Mouse (Mus musculus): Measurements from ENCODE around the gene Cmtm7.
A peak's percentile ranks its signal among the peaks of the same experiment; 100 is the strongest.
"Not testable (repeated sequence)": the region's sequence is repeated elsewhere in the genome, so short reads cannot be mapped to it uniquely, and the experiment has no call there.

Gene Cmtm7

DNA sequence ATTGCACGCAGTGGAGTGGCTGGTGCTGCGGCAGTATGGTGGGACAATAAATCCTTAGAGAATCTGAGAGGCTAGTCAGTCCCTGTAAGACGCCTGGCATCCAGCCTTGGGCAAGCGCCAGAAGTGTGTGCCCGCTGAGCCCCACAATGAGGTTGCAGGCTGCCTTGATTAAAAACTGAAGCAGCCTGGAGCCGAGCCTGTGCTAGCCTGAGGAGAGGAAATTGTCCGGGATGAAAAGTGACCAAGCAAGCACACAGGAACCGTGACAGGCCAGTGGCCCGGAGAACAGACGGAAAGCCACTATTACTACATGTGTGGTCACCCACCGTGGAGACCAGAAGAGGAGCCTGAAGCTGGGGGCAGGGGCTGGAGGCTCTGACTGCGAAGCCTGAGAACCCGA is 14.6 kb downstream of the Cmtm7 start:
- DNase-seq (ENCODE audit: low spot score in 2 of 2): peak in 1 of 2 experiments; percentile 26

DNA sequence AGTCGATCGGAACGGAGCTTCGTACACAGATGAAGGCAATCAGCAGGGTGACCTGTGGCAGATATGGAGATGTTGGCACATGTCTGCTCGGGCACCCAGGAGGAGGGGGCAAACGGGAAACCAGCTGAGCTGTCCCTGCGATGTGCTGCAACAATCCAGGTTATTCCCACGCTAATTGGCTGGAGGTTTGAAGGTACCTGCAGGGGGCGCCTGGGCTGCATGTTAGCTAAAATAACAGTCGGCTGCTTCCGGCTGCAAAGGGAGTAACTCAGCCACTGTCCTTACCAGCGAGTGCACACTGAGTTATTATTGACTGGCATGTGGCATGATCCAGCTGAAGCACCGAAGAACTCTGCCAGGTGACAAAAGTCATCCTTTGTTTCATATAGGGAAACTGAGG is 18.3 kb downstream of the Cmtm7 start:
- DNase-seq (ENCODE audit: low spot score in 2 of 2): no peak

DNA sequence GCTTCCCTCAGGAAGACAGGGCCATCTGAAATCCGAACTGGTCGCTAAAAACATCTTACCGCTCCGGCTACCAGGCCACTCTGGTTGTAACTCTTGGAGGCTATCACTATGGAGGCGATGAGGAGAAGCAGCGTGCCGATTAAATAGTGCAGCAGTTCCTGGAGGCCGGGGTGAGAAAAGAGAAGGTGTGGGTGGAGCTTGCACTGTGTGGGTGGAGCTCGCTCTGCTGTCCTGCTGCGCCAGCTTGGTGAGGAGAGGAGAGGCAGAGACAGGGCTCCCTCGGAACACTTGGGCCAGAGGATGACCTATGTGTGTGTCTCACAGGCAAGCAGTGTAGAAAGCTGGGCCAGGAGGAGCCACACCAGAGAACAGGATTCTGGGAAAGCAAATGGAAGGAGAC is 19.8 kb downstream of the Cmtm7 start:
- DNase-seq (ENCODE audit: low spot score in 2 of 2): no peak

DNA sequence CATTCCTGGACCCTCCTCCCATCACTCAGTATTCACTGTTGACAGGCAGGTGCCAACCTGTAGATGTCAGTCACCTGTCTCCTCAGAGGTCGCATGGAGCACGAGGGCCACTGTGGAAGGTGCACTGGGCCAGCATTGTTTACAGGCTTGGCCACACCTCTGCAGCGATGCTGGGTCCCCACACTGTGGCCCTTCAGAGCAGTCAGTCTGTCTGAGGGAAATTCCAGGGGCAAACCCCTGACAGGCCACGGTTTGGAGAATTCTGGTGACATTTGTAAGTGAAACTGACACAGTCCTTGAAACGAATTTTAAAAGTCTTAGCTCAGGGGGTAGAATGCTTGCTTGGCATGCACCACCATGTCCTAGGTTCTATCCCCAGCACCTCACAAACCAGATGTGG is 21.3 kb downstream of the Cmtm7 start:
- DNase-seq (ENCODE audit: low spot score in 2 of 2): no peak

DNA sequence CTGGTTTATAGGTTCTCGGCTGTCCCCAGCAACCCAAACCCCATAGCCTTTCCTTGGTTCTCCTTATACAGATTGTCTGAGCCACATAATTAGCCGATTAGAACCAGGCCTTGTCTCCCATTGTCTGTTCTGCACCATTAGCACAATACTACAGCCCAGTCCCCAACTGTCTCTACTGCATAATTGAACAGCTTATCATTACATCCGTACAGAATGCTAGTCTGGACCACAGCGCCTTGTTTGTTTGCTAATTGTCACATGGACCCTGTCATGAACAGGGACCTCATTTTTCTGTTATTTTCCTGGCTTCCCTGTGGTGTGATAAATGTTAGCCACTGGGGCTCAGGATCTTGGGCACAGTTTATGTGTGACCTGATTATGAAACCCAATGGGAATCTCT is 21.8 kb downstream of the Cmtm7 start:
- DNase-seq (ENCODE audit: low spot score in 2 of 2): no peak

DNA sequence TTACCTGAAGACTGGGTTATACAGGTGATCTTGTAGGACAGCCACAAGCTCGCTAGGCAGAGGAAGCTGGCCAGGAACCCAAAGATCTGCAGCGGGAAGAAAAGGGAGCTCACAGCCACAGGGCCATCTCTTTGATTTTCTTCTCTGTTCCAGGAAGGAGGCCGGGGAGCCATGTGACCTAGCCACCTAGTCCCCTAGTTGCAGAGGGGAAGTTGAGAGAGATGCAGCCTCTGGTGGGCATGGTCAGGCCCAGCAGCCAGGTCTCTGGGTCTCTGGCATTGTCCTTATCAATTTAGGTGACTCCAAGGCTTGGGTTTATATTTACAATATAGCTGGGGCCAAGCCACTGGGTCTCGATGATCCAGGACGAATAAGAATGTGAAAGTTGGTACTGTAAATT is 22.9 kb downstream of the Cmtm7 start:
- no peak for DNase-seq (ENCODE audit: low spot score in 2 of 2)

DNA sequence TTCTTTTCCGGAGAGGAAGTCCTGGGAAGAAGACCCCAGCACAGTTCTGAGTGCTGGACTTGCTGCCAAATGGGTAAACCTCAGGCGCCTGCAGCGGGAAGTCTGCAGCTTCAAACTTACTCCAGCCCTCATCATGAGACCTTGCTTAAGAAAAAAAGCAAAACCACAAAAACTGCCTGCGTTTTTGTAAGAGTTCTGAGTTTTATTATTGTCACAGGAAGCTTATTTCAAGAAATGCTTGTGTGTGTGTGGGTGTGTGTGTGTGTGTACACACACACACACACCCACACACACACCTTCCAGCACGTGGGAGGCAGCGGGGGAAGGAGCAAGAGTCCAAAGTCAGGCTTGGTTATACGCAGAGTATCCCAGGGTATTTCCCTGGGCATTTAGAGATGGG is 23.4 kb downstream of the Cmtm7 start:
- DNase-seq (ENCODE audit: low spot score in 2 of 2): no peak

DNA sequence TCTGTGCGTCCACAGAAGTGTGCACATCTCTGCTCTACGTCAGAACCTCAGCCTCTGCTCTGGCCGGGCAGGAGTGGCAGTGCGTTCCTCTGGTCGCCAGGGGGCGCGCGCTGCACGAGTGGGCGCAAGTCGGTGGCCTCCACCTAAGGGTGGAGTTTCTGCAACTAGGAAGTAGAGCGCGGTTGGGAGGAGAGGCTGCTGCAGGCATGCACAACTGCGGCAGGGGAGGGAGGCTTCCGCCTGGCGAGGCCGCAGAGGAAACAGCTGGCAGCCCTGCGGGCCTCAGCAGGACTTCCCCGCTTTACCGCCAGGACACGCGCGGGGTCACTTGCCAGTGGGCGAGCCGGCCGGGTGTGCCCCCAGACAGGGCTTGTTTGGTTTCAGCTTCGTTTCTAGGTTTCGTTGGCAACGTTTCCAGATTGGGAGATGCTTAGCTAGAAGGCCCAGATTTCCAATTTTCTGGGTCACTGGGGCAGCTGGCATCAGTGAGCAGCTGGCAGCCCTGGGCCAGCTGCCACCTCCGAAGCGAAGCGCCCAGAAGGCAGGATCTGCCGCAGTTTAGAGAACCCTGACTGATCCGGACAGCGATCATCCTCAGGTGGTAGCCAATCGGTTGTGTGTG is 28.7 kb downstream of the Cmtm7 start:
- peak; percentile 90 to 91 for DNase-seq (ENCODE audit: low spot score in 2 of 2)

DNA sequence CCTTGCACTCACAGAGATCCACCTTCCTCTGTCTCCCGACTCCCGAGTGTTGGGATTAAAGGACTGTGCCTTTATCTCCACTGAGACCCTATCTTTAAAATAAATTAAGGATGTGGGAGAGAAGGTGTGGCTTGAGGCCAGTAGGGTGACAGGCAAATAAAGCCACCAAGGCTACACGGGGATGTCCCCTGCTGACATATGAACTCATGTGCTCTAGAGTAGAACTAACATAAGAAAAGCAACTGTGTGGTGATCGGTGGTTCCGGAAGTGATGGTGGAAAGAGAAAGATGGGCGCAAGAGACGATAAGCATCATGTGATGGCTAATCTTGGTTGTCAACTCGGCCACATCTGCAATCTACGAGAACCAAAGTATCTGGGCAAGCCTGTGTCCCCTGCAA is 29.3 kb downstream of the Cmtm7 start:
- no peak for DNase-seq (ENCODE audit: low spot score in 2 of 2)

DNA sequence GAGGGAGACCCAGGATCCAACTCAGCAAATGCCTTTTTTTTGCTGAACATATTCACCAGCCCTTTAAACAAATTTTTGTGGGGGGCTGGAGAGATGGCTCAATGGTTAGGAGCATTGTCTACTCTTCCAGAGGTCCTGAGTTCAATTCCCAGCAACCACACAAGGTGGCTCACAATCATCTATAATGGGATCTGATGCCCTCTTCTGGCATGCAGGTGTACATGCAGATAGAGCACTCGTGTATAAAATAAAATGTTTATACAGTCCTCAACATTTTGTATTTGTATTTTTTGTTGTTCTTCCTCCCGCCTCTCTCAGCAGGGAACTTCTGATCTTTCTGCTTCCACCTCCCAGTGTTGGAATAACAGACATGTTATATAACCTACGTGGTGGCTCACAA is 30.1 kb downstream of the Cmtm7 start:
- no peak for DNase-seq (ENCODE audit: low spot score in 2 of 2)

DNA sequence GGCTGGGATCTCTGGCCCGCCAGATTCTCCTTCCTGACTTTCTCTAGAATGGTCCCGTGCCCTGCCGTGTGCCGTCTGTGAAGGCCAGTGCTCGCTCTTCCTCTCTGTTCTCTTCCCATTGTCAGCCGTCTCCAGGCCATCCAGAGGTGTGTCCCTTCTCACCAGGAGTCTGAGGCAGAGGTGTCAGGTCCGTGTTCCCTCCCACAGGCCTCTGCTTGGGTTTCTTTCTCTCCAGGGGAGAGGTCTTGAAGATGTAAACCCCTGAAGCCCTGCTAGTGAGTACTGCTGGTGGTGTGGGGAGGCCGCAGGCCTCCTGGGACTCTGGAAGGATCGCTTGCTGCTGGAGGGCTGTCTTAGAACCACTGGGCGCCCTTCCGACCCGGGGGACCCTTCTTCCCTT is 34.2 kb downstream of the Cmtm7 start:
- DNase-seq (ENCODE audit: low spot score in 2 of 2): no peak

DNA sequence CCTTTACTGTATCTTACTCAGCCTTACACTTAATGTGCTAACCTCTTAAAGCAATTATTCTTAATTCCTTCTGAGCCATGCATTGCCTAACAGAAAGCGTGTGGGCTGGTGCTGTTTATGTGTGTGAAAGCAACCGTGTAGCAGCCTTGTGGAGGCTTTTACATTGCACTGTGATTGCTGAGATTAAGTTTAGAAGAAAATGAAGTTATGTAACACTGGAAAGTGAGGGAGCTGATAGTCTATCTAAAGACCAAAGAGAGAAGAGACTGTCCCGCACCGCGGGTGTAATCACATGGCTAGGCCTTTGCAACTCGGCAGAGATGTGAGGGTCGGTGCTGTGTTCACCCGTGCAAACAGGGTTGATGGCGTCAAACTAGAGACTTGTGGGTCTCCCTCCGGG is 34.6 kb downstream of the Cmtm7 start:
- DNase-seq (ENCODE audit: low spot score in 2 of 2): no peak

DNA sequence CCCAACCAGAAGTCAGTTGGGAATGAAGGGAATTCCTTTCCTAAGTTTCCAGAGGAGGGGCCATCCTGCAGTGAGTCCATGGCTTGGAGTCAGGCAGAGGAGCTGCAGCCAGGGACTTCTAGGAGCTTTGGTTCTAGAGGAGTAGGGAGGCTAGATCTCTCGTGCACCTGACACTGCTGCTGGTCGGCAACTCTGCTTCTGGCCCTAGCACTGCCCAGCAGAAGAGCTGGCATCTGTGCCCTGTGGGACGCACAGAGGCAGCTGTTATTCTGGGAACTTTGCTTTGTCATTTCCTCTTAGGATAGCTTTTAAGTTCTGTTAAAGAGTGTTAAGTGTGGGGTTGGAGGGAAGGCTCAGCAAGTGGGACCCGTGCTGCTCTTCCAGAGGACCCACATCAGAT is 36.0 kb downstream of the Cmtm7 start:
- no peak for DNase-seq (ENCODE audit: low spot score in 2 of 2)

DNA sequence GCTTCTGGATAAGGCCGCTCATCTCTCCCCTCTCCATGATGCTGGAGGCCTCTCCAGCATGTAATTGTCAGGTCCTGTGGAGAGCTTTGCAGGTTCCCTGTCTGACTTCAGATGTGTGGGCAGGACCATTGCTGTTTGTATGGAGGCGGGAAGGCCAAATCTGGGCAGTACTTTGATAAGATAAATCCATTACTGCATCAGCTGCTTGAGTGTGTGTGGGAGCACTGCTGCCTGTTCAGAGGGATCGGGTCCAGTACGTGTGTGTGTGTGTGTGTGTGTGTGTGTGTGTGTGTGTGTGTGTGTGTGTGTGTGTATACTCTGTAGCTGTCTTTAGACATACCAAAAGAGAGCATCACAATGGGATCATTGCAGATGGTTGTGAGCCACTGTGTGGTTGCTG is 36.5 kb downstream of the Cmtm7 start:
- DNase-seq (ENCODE audit: low spot score in 2 of 2): no peak

DNA sequence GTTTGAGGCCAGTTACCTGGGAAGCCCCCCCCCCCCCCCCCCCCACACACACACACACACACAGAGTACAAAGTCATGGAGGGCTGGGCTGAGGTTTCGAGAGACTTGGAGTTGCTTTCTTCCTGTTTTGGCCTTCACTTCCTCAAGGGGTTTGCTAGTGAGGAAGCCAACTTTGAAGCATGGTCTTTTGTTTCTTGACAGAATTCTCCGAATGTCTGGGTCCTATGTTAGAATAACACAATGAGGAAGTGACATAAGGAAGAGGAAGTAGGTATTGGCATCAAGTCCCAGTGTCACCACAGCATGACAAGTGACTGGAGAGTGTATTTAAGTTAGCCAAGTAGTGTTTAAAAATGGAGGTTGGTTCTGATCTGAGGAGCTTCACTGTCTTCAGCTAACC is 38.9 kb downstream of the Cmtm7 start:
- DNase-seq (ENCODE audit: low spot score in 2 of 2): no peak

DNA sequence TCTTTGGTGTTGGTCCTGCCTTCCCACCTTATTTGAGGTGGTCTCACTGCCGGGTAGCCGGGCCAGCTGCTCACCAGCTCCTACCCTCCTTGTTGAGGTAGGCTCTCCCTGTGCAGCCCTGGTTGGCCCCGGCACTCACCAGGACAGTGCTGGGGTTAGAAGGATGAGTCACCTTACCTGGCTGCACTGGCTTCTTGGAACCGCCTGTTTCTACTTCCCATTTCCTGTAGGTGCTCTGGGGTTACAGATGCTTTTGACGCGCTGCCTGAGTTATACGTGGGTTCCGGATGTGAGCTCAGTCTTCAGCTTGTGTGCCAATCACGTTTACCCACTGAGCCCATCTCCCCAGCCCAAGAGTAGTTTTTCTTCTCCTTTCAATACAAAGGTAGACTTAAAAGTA is 41.3 kb downstream of the Cmtm7 start:
- no peak for DNase-seq (ENCODE audit: low spot score in 2 of 2)

DNA sequence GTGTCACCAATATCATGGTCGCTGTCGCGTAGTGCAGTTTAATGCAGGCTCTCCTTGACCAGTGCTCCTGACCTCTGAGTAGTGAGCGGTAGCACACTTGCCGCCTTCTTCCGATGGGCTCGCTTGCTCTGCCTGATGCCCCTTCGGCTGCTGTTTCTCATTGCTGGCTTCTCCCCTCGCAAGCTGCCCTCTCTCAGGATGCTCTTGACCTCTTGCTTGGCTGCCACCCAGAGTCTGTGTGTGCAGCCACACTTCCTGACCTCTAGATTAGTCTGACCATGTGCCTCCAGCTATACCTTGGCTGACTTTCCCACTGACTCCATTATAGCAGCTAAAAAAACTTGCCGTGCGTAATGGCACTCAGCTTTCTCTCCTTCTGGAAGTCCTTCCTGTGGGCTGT is 45.2 kb downstream of the Cmtm7 start:
- DNase-seq (ENCODE audit: low spot score in 2 of 2): no peak

DNA sequence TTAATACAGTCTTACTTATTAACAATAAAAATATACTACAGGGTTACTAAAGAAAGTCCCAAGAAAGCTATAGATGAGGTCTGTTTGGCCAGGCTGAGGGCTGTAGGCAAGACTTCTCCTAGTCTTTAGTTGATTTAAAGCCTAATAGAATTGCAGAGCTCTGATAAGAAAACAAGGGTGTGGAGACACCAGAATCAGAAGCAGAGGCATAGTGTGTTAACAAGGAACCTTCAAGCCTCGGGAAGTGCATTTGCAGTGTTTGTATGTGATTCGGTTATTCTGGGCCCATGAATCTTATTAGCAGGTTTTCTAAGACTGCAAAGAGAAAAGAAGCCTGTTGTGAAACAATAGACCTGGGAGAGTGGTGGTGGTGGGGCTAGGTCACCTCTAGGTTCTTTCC is 48.4 kb downstream of the Cmtm7 start:
- no peak for DNase-seq (ENCODE audit: low spot score in 2 of 2)

DNA sequence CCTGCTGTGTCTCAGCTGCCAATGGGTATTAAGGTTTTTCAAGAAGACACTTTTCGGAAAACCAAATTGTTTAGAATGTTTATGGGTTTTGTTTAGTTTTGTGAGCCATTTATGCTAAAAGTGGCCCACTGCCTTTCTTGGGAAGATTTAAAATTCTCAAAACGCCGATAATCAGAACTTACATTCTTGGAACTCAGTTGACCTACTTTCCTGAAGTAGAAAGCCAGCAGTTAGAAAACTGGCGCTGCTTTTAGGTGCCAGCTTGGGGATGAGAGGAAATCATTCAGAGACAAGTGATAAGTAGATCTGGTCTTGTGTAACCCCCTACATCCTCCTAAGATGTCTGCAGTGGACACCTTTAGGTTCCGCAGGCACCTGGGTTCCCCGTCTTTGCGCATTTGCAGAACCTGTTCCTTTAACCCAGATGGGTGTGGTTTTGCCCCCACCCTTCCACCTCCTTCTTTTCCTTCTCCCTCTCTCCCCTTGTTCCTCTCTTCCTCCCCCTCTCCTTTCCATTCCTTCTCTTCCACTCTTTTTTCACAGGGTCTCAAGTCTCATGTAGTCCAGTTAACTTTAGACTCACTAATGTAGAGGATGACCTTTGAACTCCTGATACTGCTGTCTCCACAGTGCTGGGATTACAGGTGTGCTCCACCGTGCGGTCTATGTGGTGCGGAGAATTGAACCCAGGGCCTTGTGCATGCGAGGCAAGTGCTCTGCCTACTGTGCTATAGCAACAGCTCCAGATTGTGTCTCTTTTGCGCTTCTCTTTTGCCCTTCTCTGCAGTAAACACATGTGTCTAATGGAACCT is 49.6 kb downstream of the Cmtm7 start:
- no peak for DNase-seq (ENCODE audit: low spot score in 2 of 2)

DNA sequence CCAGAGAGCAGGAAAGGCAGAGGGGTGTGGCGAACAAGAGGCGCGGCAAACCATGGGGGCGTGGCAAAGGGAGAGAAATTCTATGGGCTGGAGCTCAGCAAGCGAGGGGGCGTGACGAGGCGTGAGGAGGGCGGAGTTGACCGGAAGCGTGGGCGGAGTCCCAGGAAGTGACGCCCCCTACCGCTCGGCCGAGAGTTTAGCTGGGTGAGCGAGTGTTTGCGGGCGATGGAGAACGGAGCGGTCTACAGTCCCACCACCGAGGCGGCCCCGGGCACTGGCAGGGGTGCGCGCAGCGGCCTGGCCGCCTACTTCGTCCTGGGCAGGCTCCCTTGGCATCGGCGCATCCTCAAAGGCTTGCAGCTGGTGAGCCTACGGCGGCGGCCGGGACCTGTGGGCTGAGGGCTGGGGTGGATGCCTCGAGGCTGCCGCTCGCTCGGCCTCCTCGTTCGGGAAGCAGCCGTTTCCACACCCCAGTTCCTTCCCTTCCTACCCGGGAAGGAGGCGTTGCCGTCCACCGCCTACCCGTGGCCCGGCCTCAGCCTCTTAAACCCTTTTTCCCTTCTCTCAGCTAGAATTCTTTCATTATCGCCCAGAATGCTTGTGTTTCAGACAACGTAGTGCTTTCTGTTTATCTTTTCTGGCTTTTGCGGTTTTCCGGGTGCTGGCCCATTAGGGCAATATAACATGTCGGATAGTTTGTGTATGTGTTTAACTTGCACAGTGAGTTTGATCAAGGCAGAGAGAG is 50.5 kb downstream of the Cmtm7 start, which contains the start of gene Cmtm6:
Gene Cmtm6 (plus strand): TSS at position 106 of the 745 bp plus-strand sequence.
- peak; percentile 86 to 93 for DNase-seq (ENCODE audit: low spot score in 2 of 2)

DNA sequence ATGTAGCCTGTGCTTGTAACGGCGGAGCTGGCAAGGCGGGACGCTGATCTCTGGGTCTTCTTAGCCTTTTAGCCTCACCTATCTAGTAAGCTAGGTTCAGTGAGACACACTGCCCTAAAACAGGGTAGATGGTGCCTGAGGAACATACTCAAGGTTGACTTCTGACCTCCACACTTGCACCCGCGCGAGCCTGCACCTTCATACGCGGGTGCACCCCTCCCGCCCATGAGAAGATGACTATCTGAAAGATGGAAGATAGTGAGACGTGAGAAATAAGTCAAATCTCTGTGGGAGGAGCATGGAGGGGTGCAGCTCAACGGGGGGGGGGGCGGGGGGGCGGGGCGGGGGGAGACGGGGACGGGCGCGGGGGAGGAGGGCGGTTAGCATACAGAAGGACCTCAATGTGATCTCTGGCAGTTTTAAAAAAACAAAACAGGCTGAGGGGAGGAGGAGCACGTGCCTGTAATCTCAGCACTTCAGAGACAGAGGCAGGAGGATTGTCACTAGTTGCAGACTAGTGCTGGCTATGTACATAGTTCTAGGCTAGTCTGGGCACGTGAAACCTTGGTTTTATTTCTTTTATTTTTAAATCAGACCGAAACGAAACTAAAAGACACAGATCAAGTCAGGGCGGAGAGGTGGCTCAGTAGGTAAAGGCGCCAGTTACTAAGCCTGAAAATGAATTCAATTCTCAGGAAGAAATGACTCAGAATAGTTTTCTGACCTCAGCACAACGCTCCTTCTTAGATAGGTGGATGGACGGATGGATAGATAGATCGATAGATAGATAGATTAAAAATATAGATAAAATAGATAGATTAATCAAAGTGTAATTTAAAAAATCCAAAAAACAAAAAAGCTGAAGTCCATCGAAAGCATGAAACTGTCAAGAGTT is 51.5 kb downstream of the Cmtm7 start:
- DNase-seq (ENCODE audit: low spot score in 2 of 2): no peak

DNA sequence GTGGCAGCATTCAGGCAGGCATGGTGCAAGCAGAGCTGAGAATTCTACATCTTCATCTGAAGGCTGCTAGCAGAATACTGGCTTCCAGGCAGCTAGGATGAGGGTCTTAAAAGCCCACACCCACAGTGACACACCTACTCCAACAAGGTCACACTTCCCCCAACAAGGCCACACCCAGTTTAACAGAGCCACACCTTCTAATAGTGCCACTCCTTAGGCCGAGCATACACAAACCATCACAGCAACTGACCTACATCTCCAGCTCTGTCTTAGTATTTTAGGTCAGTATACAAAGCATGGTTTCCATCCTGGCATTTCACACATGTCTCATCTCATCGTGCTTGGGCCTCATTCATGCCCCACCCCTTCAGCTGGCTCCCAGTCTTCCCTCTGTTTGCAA is 53.2 kb downstream of the Cmtm7 start:
- DNase-seq (ENCODE audit: low spot score in 2 of 2): not testable (repeated sequence)

Measured in frontal cortex, postnatal 25 days (tissue).